Mouse (Mus musculus) right cerebral cortex, adult 2 months (tissue): Measurements from ENCODE around the gene Orai1.
A peak's percentile ranks its signal among the peaks of the same experiment; 100 is the strongest.
"Not testable (repeated sequence)": the region's sequence is repeated elsewhere in the genome, so short reads cannot be mapped to it uniquely, and the experiment has no call there.

ENCODE experiments used
- DNase-seq, 2 experiments: peaks; one replicate each; pipeline ENCODE4 v3.0.0; 2021 to 2022; ENCODE audit warnings: low spot score in 2 of 2

The Orai1 gene

GRCm38 (mm10) chr5:123031312-123031711, 16.4 kb downstream of the Orai1 start:
- DNase-seq, result no peak

GRCm38 (mm10) chr5:123033646-123034160, 18.8 kb downstream of the Orai1 start:
- DNase-seq, result no peak

GRCm38 (mm10) chr5:123035089-123035488, 20.2 kb downstream of the Orai1 start:
- no peak for DNase-seq

- no peak for DNase-seq
Measured at GRCm38 (mm10) chr5:123035564-123035963, 20.7 kb downstream of the Orai1 start.

- DNase-seq, result no peak
Measured at GRCm38 (mm10) chr5:123038115-123038514, 23.2 kb downstream of the Orai1 start.

GRCm38 (mm10) chr5:123039120-123039752, 24.4 kb downstream of the Orai1 start:
- DNase-seq, result no peak

- no peak for DNase-seq
Measured at GRCm38 (mm10) chr5:123040796-123041195, 25.9 kb downstream of the Orai1 start.

GRCm38 (mm10) chr5:123043856-123044255, 29.0 kb downstream of the Orai1 start:
- DNase-seq, result no peak

- DNase-seq, result peak; percentile 60 to 63
Measured at GRCm38 (mm10) chr5:123045561-123046295, 30.9 kb downstream of the Orai1 start.

- DNase-seq, result no peak
Measured at GRCm38 (mm10) chr5:123046916-123047315, 32.0 kb downstream of the Orai1 start, which contains the start of gene Morn3. Gene Morn3 (minus strand): TSS chr5:123047016.

- DNase-seq, result peak in 1 of 2 experiments; percentile 25
Measured at GRCm38 (mm10) chr5:123049271-123049670, 34.4 kb downstream of the Orai1 start.

- no peak for DNase-seq
Measured at GRCm38 (mm10) chr5:123050918-123051317, 36.0 kb downstream of the Orai1 start.

GRCm38 (mm10) chr5:123051736-123052135, 36.9 kb downstream of the Orai1 start:
- DNase-seq, result no peak

- peak; percentile 96 to 99 for DNase-seq
Measured at GRCm38 (mm10) chr5:123057366-123058250, 42.7 kb downstream of the Orai1 start.

GRCm38 (mm10) chr5:123058251-123059102, 43.6 kb downstream of the Orai1 start:
- DNase-seq, result no peak

- DNase-seq, result peak in 1 of 2 experiments; percentile 47
Measured at GRCm38 (mm10) chr5:123059757-123060520, 45.1 kb downstream of the Orai1 start.

- DNase-seq, result no peak
Measured at GRCm38 (mm10) chr5:123060706-123061401, 46.0 kb downstream of the Orai1 start.

- not testable (repeated sequence) for DNase-seq
Measured at GRCm38 (mm10) chr5:123061402-123061749, 46.5 kb downstream of the Orai1 start.

- no peak for DNase-seq
Measured at GRCm38 (mm10) chr5:123063141-123063540, 48.3 kb downstream of the Orai1 start.

- peak; percentile 45 to 73 for DNase-seq
Measured at GRCm38 (mm10) chr5:123064207-123064606, 49.3 kb downstream of the Orai1 start.
